Mouse (Mus musculus) limb, embryonic 15.5 days (tissue): ENCODE data around the gene Mmp15. TPM values are rescaled to one million over a fixed set of nuclear protein-coding genes. Genes with fewer than 3 reads are reported as not detected.

ENCODE experiments used
- ATAC-seq: fragments of 200-750 bp; cut with Nextera tagmentation; 2 replicates; pipeline ENCODE4 v1.8.0; 2017; ENCODE audit warnings: low read depth, moderate TSS enrichment; ENCODE audit not compliant: insufficient number of reproducible peaks, low FRiP score, low TSS enrichment
- H3K27ac ChIP-seq: fragments of 300-500 bp; sonication (generic); 2 replicates; pipeline ENCODE4 v1.5.1; 2015; ENCODE audit warnings: moderate library complexity, mild to moderate bottlenecking, inconsistent platforms
- H3K27me3 ChIP-seq: fragments of 300-500 bp; sonication (generic); 2 replicates; pipeline ENCODE4 v1.6.1; 2015; ENCODE audit warnings: inconsistent platforms
- H3K36me3 ChIP-seq: fragments of 300-500 bp; sonication (generic); 2 replicates; pipeline ENCODE4 v1.6.1; 2015; ENCODE audit warnings: inconsistent platforms
- H3K4me1 ChIP-seq: fragments of 300-500 bp; sonication (generic); 2 replicates; pipeline ENCODE4 v1.6.1; 2015; ENCODE audit warnings: inconsistent platforms
- H3K4me2 ChIP-seq: fragments of 300-500 bp; sonication (generic); 2 replicates; pipeline ENCODE4 v1.6.1; 2015; ENCODE audit warnings: mild to moderate bottlenecking, inconsistent platforms
- H3K4me3 ChIP-seq: fragments of 300-500 bp; sonication (generic); 2 replicates; pipeline ENCODE4 v1.5.1; 2015; ENCODE audit warnings: mild to moderate bottlenecking, inconsistent platforms
- H3K9ac ChIP-seq: fragments of 300-500 bp; sonication (generic); 2 replicates; pipeline ENCODE4 v1.6.1; 2015; ENCODE audit warnings: inconsistent platforms
- H3K9me3 ChIP-seq: fragments of 300-500 bp; sonication (generic); 2 replicates; pipeline ENCODE4 v1.6.1; 2016; ENCODE audit warnings: inconsistent platforms
- WGBS: fragments of 180-500 bp; shearing (Covaris S2); methylation state at CpG from one replicate; pipeline ENCODE4 v1.1.7; 2015; 5-methylcytosine and 5-hydroxymethylcytosine counted together
- polyA plus RNA-seq: library from polyadenylated mRNA; unstranded; fragments of >200 nt; fragmentation: Nextera tagmentation; extraction: Ambion mirVana; gene quantifications from 2 replicates; pipeline ENCODE4 v1.2.1, GENCODE M21; 2015

Mmp15 gene
- 7.8 and 8.1 TPM in 2 replicates for polyA plus RNA-seq

DNA sequence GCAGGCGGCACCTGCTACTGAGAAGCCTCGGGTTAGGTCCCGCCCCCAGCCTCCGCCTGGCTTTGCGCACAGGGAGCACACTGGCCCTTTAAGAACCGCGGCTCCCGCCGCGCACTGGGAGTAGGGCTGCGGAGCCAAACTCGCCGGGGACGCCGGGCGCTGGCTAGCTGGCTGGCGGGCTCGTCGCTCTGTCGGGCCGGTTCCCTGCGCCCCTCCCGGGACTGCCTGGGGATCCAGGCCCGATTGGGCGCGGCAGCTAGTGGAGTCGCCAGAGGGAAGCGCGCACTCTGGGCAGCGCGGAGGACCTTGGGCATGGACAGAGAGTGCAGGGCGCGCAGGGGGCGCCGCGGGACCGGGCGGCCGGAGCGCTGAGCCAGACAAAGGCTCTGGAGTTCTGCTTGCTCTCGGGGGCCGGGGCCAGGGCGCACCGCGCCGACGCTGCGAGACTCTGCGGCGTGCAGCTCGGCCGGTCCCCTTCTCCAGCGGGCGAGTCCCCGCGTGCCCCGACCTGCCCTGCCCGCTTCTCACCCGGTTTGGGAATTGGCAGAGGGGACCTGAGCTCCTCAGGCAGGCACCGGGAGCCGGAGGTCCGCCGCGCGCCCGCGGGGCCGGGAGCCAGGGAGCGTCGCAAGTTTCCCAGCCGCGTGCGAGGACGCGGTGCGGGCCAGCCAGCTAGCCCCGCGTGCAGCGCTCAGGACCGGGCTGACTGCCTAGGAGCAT is at the start of gene Mmp15:
Gene Mmp15 (plus strand): TSS at position 118 of the 720 bp plus-strand sequence.
- ATAC-seq: no peak
- H3K27me3 ChIP-seq: peaks cover 39% of the 10 kb centered on the region
- no peaks in the 10 kb centered on the region for H3K9me3 ChIP-seq
- H3K4me2 ChIP-seq: peak within 1 kb of the TSS; percentile 99
- H3K4me3 ChIP-seq: peak within 1 kb of the TSS; percentile 73
- under 1% methylated on average over 79 of the region's 80 CpGs for WGBS
- peak within 1 kb of the TSS; percentile 65 for H3K9ac ChIP-seq
- peaks cover 43% of the 10 kb centered on the region for H3K4me1 ChIP-seq
- H3K36me3 ChIP-seq: no peaks in the 10 kb centered on the region
- H3K27ac ChIP-seq: peak within 1 kb of the TSS; percentile 44

DNA sequence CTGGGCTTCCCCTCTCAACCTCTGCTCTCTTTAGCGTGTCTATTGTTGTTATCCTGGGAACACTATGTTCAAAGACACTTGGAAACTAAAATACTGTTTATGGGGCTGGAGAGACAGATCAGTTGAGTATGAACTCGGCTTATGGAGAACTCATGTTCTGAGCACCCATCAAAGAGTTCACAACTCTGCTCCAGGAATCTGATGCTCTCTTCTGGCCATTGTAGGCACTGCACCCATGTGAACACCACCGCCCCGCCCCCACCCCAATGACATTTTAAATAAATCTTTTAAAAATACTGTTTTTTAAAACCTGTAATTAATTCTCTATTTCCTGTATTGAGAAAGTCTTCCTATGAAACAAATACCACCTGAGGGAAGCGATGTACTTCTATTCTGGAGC is 49.7 kb upstream of the Mmp15 start:
- WGBS: 20% methylated on average over 5 of the region's 5 CpGs
- Histone ChIP-seq H3K4me1 (no peaks in the 10 kb centered on the region), H3K27ac (no peak overlapping the region), H3K9ac (no peak overlapping the region), H3K9me3 (no peaks in the 10 kb centered on the region), H3K27me3 (no peaks in the 10 kb centered on the region), H3K4me2 (no peak overlapping the region), H3K36me3 (no peaks in the 10 kb centered on the region), H3K4me3 (no peak overlapping the region)
- no peak for ATAC-seq

DNA sequence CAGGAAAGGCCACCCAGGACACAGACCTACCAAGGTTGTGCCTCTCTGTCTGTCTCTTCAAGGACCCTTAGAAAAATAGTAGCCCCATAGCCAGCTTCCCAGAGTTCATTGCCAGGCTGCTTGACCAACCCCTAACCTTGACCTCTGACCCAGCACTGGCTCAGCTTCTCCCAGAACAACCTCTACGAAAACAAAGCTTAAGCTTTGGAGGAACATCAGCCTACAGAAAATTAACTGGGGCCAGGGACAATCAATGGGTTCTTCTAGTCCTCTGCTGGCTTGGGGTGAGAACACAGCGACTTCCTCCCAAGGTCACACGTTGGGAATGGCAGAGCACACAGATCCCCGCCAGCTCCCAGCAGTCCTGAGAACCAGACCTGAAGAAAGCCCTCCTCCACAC is 46.5 kb upstream of the Mmp15 start:
- no peaks in the 10 kb centered on the region for H3K4me1 ChIP-seq
- H3K27ac ChIP-seq: no peak overlapping the region
- H3K27me3 ChIP-seq: no peaks in the 10 kb centered on the region
- ATAC-seq: no peak
- no peak overlapping the region for H3K9ac ChIP-seq
- H3K4me2 ChIP-seq: no peak overlapping the region
- H3K9me3 ChIP-seq: no peaks in the 10 kb centered on the region
- 70% methylated on average over 4 of the region's 4 CpGs for WGBS
- no peaks in the 10 kb centered on the region for H3K36me3 ChIP-seq
- H3K4me3 ChIP-seq: no peak overlapping the region

DNA sequence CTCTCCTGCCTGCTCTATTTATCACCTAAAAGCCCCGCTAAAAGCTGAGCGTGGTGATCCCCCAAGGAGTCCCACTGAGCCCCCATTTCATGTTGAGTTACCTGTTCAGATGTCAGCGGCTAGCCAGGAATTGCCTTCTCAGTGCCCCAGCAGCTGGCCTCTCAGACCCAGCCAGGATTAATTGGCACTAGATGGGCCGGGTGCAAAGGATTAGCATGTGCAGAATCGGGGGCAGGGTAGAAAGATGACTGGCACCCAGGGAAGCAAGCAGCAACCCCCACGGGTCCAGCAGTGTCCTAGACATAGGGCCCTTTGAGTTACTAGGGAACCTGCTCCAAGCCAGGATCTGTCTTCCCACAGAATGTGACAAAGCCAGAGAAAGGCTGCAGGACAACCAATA is 45.6 kb upstream of the Mmp15 start, which contains the start of gene Cngb1:
Gene Cngb1 (minus strand): TSS at position 155 of the 400 bp plus-strand sequence.
- no peaks in the 10 kb centered on the region for H3K27me3 ChIP-seq
- H3K9me3 ChIP-seq: no peaks in the 10 kb centered on the region
- H3K4me2 ChIP-seq: no peak within 1 kb of the TSS
- H3K36me3 ChIP-seq: no peaks in the 10 kb centered on the region
- H3K9ac ChIP-seq: no peak within 1 kb of the TSS
- no peak for ATAC-seq
- WGBS: 38% methylated on average over 6 of the region's 6 CpGs
- H3K27ac ChIP-seq: no peak within 1 kb of the TSS
- no peaks in the 10 kb centered on the region for H3K4me1 ChIP-seq
- no peak within 1 kb of the TSS for H3K4me3 ChIP-seq

DNA sequence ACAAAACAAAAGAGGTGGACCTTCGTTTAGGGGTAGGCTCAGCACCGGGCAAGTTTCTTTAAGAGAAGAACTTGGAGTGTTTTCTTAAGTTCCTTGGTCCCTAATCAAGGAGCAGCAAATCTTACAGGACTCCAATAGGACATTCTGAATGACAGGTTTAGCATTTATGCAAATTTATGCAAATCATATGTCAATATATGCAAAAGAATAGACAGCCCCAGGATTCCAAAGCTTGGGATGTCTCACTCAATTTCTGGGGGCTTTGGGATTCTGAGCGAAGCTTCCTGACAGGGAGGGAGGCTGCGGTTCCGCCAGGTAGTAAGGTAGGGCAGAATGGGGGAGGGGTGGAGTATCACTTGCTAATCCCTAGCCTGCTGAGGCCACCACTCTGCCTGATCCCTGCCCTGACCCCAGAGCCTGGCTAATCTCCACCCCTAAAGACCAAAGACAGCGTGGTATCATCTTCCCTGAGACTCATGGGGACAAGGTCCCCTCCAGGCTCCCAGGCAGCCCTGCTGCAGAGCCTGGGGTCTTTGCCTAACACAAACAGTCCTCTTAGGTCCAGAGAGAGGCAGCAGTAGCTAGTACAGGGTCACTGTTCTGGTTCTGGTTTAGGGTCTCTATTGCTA is 41.6 kb upstream of the Mmp15 start, which contains the start of gene Tepp:
Gene Tepp (plus strand): TSS at position 225 of the 629 bp plus-strand sequence.
- Histone ChIP-seq H3K4me2 (no peak within 1 kb of the TSS), H3K4me3 (no peak within 1 kb of the TSS), H3K27me3 (no peaks in the 10 kb centered on the region), H3K9ac (no peak within 1 kb of the TSS), H3K9me3 (no peaks in the 10 kb centered on the region), H3K27ac (no peak within 1 kb of the TSS), H3K4me1 (no peaks in the 10 kb centered on the region), H3K36me3 (no peaks in the 10 kb centered on the region)
- no peak for ATAC-seq
- WGBS: 39% methylated on average over 6 of the region's 6 CpGs

DNA sequence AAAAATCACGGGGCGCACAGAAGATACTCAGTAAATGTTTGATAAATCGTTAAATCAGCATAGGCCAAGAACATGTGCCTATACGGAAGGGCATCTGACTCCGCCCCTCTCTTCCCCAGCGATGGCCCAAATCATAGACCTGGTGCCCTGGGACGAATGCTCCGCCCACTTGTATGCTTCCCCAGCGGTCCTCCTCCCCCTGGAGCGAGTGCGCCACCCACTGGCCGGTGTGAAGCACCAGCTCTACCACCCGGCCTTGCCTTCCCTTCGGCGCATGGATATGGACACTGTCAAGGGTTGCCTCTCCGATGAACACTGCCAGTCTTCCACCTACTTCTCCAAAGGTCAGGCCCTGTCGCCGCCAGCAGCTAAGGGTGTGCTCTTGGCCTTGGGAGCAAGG is 39.2 kb upstream of the Mmp15 start:
- WGBS: 69% methylated on average over 18 of the region's 18 CpGs
- H3K27ac ChIP-seq: no peak overlapping the region
- no peak overlapping the region for H3K4me3 ChIP-seq
- H3K4me2 ChIP-seq: no peak overlapping the region
- ATAC-seq: no peak
- no peaks in the 10 kb centered on the region for H3K4me1 ChIP-seq
- H3K27me3 ChIP-seq: no peaks in the 10 kb centered on the region
- H3K36me3 ChIP-seq: no peaks in the 10 kb centered on the region
- H3K9me3 ChIP-seq: no peaks in the 10 kb centered on the region
- H3K9ac ChIP-seq: no peak overlapping the region

DNA sequence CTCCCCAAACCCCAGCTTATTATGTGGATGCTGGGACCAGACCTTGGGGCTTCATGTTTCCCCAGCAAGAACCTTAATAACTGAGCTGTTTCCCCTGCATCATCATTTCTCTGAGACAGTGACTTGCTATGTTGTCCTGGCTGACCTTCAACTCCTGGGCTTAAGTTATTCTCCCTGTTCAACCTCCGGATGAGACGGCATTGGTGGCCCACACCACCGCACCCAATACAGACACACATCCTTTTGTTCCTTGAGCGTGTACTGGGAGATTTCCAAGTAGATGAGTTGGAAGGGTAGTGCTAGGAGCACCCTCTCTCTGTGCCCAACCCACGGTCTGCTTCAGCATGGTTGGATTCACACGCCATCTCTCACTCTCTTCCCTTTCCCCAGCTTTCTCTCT is 38.2 kb upstream of the Mmp15 start:
- no peak overlapping the region for H3K4me3 ChIP-seq
- 90% methylated on average over 6 of the region's 6 CpGs for WGBS
- no peaks in the 10 kb centered on the region for H3K27me3 ChIP-seq
- H3K4me1 ChIP-seq: no peaks in the 10 kb centered on the region
- no peaks in the 10 kb centered on the region for H3K36me3 ChIP-seq
- H3K27ac ChIP-seq: no peak overlapping the region
- H3K9ac ChIP-seq: no peak overlapping the region
- no peak for ATAC-seq
- H3K4me2 ChIP-seq: no peak overlapping the region
- H3K9me3 ChIP-seq: no peaks in the 10 kb centered on the region

DNA sequence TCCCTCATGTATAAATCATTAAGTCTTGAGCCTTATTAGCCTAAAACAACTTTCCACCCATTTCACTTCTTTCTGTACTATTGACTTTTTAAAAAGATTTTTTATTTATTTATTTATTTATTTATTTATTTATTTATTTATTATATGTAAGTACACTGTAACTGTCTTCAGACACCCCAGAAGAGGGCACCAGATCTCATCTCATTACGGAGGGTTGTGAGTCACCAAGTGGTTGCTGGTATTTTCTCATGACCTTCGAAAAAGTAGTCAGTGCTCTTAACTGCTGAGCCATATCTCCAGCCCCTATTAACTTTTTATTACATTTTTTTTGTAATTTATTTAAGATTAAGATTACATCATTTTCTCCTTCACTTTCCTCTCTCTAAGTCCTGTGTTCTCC is 37.4 kb upstream of the Mmp15 start:
- Histone ChIP-seq H3K27ac (no peak overlapping the region), H3K9me3 (no peaks in the 10 kb centered on the region), H3K27me3 (no peaks in the 10 kb centered on the region), H3K4me3 (no peak overlapping the region), H3K4me2 (no peak overlapping the region), H3K4me1 (no peaks in the 10 kb centered on the region), H3K36me3 (no peaks in the 10 kb centered on the region), H3K9ac (no peak overlapping the region)
- WGBS: 67% methylated on average over 2 of the region's 2 CpGs
- ATAC-seq: no peak

DNA sequence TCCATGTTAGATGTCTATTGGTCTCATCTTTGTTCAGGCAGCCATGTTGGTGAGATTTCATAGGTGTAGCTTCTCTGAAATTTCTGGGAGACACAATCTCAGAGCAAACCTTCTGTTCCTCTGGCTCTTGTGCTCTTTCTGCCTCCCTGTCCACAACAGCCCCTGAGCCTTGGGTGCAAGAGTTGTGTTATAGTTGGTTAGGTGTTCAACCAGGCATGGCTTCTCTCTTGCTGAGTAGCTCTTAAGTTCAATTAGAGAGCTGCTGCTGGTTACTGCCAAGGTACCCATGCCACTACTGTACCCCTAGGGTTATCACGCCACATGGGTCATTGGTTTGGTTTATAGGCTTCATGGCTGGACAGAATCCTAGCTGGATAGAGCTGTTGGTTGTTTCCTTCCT is 36.7 kb upstream of the Mmp15 start:
- ATAC-seq: no peak
- H3K9ac ChIP-seq: no peak overlapping the region
- no peaks in the 10 kb centered on the region for H3K36me3 ChIP-seq
- H3K27me3 ChIP-seq: no peaks in the 10 kb centered on the region
- peaks cover 6% of the 10 kb centered on the region for H3K4me1 ChIP-seq
- no peak overlapping the region for H3K4me2 ChIP-seq
- no peaks in the 10 kb centered on the region for H3K9me3 ChIP-seq
- no peak overlapping the region for H3K27ac ChIP-seq
- H3K4me3 ChIP-seq: no peak overlapping the region
- WGBS: 83% methylated on average over 1 of the region's 1 CpGs

DNA sequence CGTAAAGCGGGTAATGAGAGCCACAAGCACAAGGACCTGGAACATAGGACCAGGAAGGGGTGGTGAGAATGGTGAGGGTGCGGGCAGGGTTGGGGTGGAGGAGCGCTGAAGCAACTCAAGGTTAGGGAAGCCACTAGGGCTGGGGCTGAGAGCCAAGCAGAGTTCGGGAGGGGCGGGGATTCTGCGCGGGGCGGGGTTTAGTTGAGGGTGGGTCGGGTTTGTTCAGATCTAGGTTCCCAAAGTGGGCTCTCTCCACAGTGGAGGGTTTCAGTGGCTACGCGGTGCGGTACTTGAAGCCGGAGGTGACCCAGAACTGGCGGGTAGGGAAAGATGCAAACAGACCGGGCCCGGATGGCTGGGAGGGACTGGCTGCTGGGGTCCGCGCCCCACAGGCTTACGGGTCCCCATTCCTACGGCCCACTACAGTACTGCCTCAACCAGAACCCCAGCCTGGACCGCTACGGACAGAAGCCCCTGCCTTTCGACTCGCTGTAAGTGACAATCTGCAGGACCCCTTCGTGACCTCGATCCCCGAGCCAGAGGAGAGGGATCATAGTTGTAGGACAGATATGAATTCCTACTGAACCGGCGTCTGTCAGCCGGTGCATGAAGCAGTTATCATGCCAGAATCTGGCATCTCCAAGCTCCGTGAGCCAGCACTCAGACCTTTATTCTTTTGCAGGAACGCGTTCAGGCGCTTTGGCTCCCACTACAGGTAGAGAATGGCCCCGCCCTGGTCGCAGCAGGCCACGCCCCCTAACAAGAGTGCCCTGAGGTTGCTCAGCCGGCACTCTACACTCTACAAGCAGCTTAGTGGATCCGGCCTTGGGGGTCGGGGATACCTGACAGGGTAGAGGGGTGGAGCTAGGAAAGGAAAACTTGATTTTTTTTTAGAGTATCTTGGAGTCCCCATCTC is 31.6 kb upstream of the Mmp15 start:
- no peaks in the 10 kb centered on the region for H3K9me3 ChIP-seq
- H3K9ac ChIP-seq: peak overlapping the region; percentile 23; the same call in 1 of the 2 replicates
- peaks cover 17% of the 10 kb centered on the region for H3K36me3 ChIP-seq
- 0 out of 2 replicates have a peak, but pooled peaks cover 3% of the 10 kb centered on the region for H3K27me3 ChIP-seq
- peaks cover 29% of the 10 kb centered on the region for H3K4me1 ChIP-seq
- ATAC-seq: peak; percentile 37; the same call in 1 of the 2 replicates
- no peak overlapping the region for H3K27ac ChIP-seq
- WGBS: 3% methylated on average over 41 of the region's 41 CpGs
- H3K4me3 ChIP-seq: peak overlapping the region; percentile 36
- peak overlapping the region; percentile 84 for H3K4me2 ChIP-seq

DNA sequence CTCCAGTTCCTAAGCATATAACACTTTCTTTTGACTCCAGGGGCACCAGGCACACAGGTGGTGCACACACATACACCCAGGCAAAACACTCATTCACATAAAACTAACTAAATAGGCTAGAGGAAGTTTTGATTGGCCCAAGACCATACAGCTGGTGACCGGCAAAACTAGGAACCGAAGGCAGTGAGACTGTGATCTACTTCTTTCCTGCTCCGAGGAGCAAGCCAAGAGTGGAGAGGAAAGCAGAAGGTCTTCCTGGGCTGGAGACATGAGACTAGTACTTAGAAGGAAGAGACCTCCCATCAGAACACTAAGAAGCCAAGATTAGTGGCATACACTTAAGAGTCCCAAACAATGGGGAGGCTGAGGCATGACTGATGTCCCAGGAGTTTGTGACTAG is 28.9 kb upstream of the Mmp15 start:
- WGBS: 40% methylated on average over 3 of the region's 3 CpGs
- no peak for ATAC-seq
- H3K9ac ChIP-seq: no peak overlapping the region
- peaks cover 33% of the 10 kb centered on the region for H3K4me1 ChIP-seq
- H3K4me3 ChIP-seq: no peak overlapping the region
- 0 out of 2 replicates have a peak, but pooled peaks cover 3% of the 10 kb centered on the region for H3K27me3 ChIP-seq
- H3K36me3 ChIP-seq: peaks cover 45% of the 10 kb centered on the region
- no peaks in the 10 kb centered on the region for H3K9me3 ChIP-seq
- no peak overlapping the region for H3K4me2 ChIP-seq
- H3K27ac ChIP-seq: 0 out of 2 replicates have a peak overlapping the region, but pooled peaks have one; percentile 18
